Mouse (Mus musculus) bone marrow macrophage, adult 2 months (primary cell): ENCODE data around the gene Fcmr.

Source experiments
- CTCF ChIP-seq: IDR thresholded peaks from 2 replicates; pipeline ENCODE4 v1.5.1; 2012; ENCODE audit warnings: low read depth, mild to moderate bottlenecking, low read length, moderate library complexity
- POLR2A ChIP-seq: IDR thresholded peaks from 2 replicates; pipeline ENCODE4 v1.6.1; 2012; ENCODE audit warnings: mild to moderate bottlenecking, low read depth, low read length, borderline replicate concordance

DNA sequence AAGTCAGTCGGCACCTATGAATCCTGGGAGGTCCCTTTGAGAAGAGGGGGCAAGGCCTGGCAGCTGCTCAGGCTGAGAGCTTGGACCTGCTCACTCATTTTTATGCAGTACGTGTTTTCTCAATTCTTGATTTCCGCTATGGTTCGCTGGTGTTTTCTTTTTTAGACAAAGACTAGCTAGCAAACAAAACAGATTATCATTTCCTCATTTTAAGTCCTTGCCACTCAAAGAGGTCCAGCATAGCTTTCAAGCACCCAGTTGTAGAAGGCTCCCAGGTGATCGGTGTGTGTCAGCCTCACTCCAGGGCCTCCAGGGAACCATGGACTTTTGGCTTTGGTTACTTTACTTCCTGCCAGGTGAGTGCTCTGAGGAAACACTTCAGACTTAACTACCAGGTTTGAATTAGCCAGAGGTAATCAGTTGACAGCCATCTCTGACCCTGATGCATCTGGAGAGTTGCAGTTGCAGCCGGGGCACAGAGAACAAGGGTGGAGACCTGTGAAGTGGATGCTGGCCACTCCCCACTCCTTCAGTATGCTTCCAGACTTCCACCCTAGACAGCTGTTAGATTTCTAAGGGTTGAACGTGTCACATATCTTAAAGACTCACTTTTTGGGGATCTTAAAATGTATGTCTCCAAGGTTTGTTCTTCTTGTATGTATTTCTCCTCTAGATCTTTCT, at the start of gene Fcmr:
- TF ChIP-seq CTCF = no peak
- no peak for TF ChIP-seq POLR2A
